Mouse (Mus musculus) intestine, embryonic 15.5 days (tissue): ENCODE results near the gene Trem3. TPM values are rescaled to one million over a fixed set of nuclear protein-coding genes. Genes with fewer than 3 reads are reported as not detected.

ENCODE experiments used
- ATAC-seq: fragments of 200-750 bp; cut with Nextera tagmentation; 2 replicates; pipeline ENCODE4 v1.8.0; 2017; ENCODE audit warnings: moderate TSS enrichment, moderate library complexity
- H3K27ac ChIP-seq: fragments of 300-500 bp; sonication (generic); 2 replicates; pipeline ENCODE4 v1.5.1; 2015; ENCODE audit warnings: mild to moderate bottlenecking, inconsistent platforms
- H3K27me3 ChIP-seq: fragments of 300-500 bp; sonication (generic); replicated peaks from 2 replicates; pipeline ENCODE4 v1.6.1; 2015; ENCODE audit warnings: inconsistent platforms
- H3K36me3 ChIP-seq: fragments of 300-500 bp; sonication (generic); 2 replicates; pipeline ENCODE4 v1.6.1; 2015; ENCODE audit warnings: inconsistent platforms
- H3K4me1 ChIP-seq: fragments of 300-500 bp; sonication (generic); replicated peaks from 2 replicates; pipeline ENCODE4 v1.6.1; 2015; ENCODE audit warnings: inconsistent platforms
- H3K4me2 ChIP-seq: fragments of 300-500 bp; sonication (generic); replicated peaks from 2 replicates; pipeline ENCODE4 v1.6.1; 2015; ENCODE audit warnings: mild to moderate bottlenecking, inconsistent platforms
- H3K4me3 ChIP-seq: fragments of 300-500 bp; sonication (generic); replicated peaks from 2 replicates; pipeline ENCODE4 v1.5.1; 2015; ENCODE audit warnings: inconsistent platforms
- H3K9ac ChIP-seq: fragments of 300-500 bp; sonication (generic); 2 replicates; pipeline ENCODE4 v1.6.1; 2015; ENCODE audit warnings: inconsistent platforms
- H3K9me3 ChIP-seq: fragments of 300-500 bp; sonication (generic); 2 replicates; pipeline ENCODE4 v1.6.1; 2016; ENCODE audit warnings: inconsistent platforms
- WGBS: fragments of 180-500 bp; shearing (Covaris S2); methylation state at CpG from one replicate; pipeline ENCODE4 v1.1.7; 2015; 5-methylcytosine and 5-hydroxymethylcytosine counted together
- polyA plus RNA-seq: library from polyadenylated mRNA; unstranded; fragments of >200 nt; fragmentation: Nextera tagmentation; extraction: Ambion mirVana; gene quantifications from 2 replicates; pipeline ENCODE4 v1.2.1, GENCODE M21; 2015

Gene Trem3
- polyA plus RNA-seq = 0.19 and 0.23 TPM in 2 replicates

- no peak for ATAC-seq
- H3K4me3 ChIP-seq = no peak within 1 kb of the TSS
- H3K9me3 ChIP-seq = no peaks in the 10 kb centered on the region
- H3K4me2 ChIP-seq = no peak within 1 kb of the TSS
- H3K4me1 ChIP-seq = no peaks in the 10 kb centered on the region
- H3K36me3 ChIP-seq = no peaks in the 10 kb centered on the region
- 82% methylated on average over 11 of the region's 11 CpGs for WGBS
- no peak within 1 kb of the TSS for H3K27ac ChIP-seq
- no peak within 1 kb of the TSS for H3K9ac ChIP-seq
- H3K27me3 ChIP-seq = no peaks in the 10 kb centered on the region
Observed at GRCm38 (mm10) chr17:48247221-48247928, at the start of gene Trem3. TSS of gene Trem3 (plus strand) at chr17:48247777.

GRCm38 (mm10) chr17:48203086-48203485, 44.5 kb upstream of the Trem3 start:
- Histone ChIP-seq H3K27ac (no peak overlapping the region), H3K4me2 (no peak overlapping the region), H3K4me3 (no peak overlapping the region), H3K4me1 (no peaks in the 10 kb centered on the region), H3K27me3 (no peaks in the 10 kb centered on the region), H3K36me3 (no peaks in the 10 kb centered on the region), H3K9me3 (peaks cover 8% of the 10 kb centered on the region; the same call in 1 of the 2 replicates), H3K9ac (no peak overlapping the region)
- no peak for ATAC-seq
- 95% methylated on average over 12 of the region's 12 CpGs for WGBS

GRCm38 (mm10) chr17:48212596-48212995, 35.0 kb upstream of the Trem3 start:
- Histone ChIP-seq H3K4me1 (no peaks in the 10 kb centered on the region), H3K27me3 (no peaks in the 10 kb centered on the region), H3K27ac (no peak overlapping the region), H3K4me2 (no peak overlapping the region), H3K9me3 (no peaks in the 10 kb centered on the region), H3K9ac (no peak overlapping the region), H3K36me3 (no peaks in the 10 kb centered on the region), H3K4me3 (no peak overlapping the region)
- no peak for ATAC-seq
- 97% methylated on average over 12 of the region's 12 CpGs for WGBS

- no peak overlapping the region for H3K27ac ChIP-seq
- H3K4me1 ChIP-seq = no peaks in the 10 kb centered on the region
- no peaks in the 10 kb centered on the region for H3K27me3 ChIP-seq
- WGBS = 73% methylated on average over 5 of the region's 5 CpGs
- no peak overlapping the region for H3K4me3 ChIP-seq
- no peaks in the 10 kb centered on the region for H3K9me3 ChIP-seq
- H3K36me3 ChIP-seq = no peaks in the 10 kb centered on the region
- no peak overlapping the region for H3K9ac ChIP-seq
- no peak overlapping the region for H3K4me2 ChIP-seq
- ATAC-seq = no peak
Observed at GRCm38 (mm10) chr17:48213511-48213910, 34.1 kb upstream of the Trem3 start.

- H3K4me3 ChIP-seq = no peak overlapping the region
- no peak overlapping the region for H3K27ac ChIP-seq
- H3K9me3 ChIP-seq = no peaks in the 10 kb centered on the region
- no peaks in the 10 kb centered on the region for H3K27me3 ChIP-seq
- H3K9ac ChIP-seq = no peak overlapping the region
- ATAC-seq = no peak
- 84% methylated on average over 1 of the region's 1 CpGs for WGBS
- H3K4me2 ChIP-seq = no peak overlapping the region
- H3K4me1 ChIP-seq = no peaks in the 10 kb centered on the region
- no peaks in the 10 kb centered on the region for H3K36me3 ChIP-seq
Observed at GRCm38 (mm10) chr17:48215429-48215828, 32.1 kb upstream of the Trem3 start.

- Histone ChIP-seq H3K9me3 (no peaks in the 10 kb centered on the region), H3K4me2 (no peak overlapping the region), H3K36me3 (no peaks in the 10 kb centered on the region), H3K4me1 (no peaks in the 10 kb centered on the region), H3K27me3 (no peaks in the 10 kb centered on the region), H3K27ac (no peak overlapping the region), H3K9ac (no peak overlapping the region), H3K4me3 (no peak overlapping the region)
- ATAC-seq = no peak
- 83% methylated on average over 7 of the region's 7 CpGs for WGBS
Observed at GRCm38 (mm10) chr17:48230680-48231079, 16.9 kb upstream of the Trem3 start.

GRCm38 (mm10) chr17:48232518-48232917, 15.1 kb upstream of the Trem3 start, which contains the start of gene Trem1:
TSS of gene Trem1 (plus strand) at chr17:48232768.
- no peak within 1 kb of the TSS for H3K4me3 ChIP-seq
- no peaks in the 10 kb centered on the region for H3K27me3 ChIP-seq
- H3K36me3 ChIP-seq = no peaks in the 10 kb centered on the region
- H3K27ac ChIP-seq = no peak within 1 kb of the TSS
- no peak within 1 kb of the TSS for H3K9ac ChIP-seq
- 75% methylated on average over 6 of the region's 6 CpGs for WGBS
- H3K4me2 ChIP-seq = no peak within 1 kb of the TSS
- ATAC-seq = no peak
- H3K4me1 ChIP-seq = no peaks in the 10 kb centered on the region
- H3K9me3 ChIP-seq = no peaks in the 10 kb centered on the region

GRCm38 (mm10) chr17:48233789-48234188, 13.8 kb upstream of the Trem3 start:
- no peak for ATAC-seq
- H3K4me2 ChIP-seq = no peak overlapping the region
- no peak overlapping the region for H3K27ac ChIP-seq

GRCm38 (mm10) chr17:48234550-48234949, 13.0 kb upstream of the Trem3 start:
- no peak overlapping the region for H3K4me2 ChIP-seq
- H3K27ac ChIP-seq = no peak overlapping the region
- ATAC-seq = no peak
- no peaks in the 10 kb centered on the region for H3K4me1 ChIP-seq
- H3K36me3 ChIP-seq = no peaks in the 10 kb centered on the region
- no peaks in the 10 kb centered on the region for H3K27me3 ChIP-seq
- 71% methylated on average over 5 of the region's 5 CpGs for WGBS
- H3K4me3 ChIP-seq = no peak overlapping the region
- no peaks in the 10 kb centered on the region for H3K9me3 ChIP-seq
- no peak overlapping the region for H3K9ac ChIP-seq

More at GRCm38 (mm10) chr17:48233789-48234188, 13.8 kb upstream of the Trem3 start:
- Histone ChIP-seq H3K36me3 (no peaks in the 10 kb centered on the region), H3K4me1 (no peaks in the 10 kb centered on the region), H3K27me3 (no peaks in the 10 kb centered on the region), H3K9ac (no peak overlapping the region), H3K4me3 (no peak overlapping the region), H3K9me3 (no peaks in the 10 kb centered on the region)
- 94% methylated on average over 4 of the region's 4 CpGs for WGBS

- no peak for ATAC-seq
- no peaks in the 10 kb centered on the region for H3K9me3 ChIP-seq
Observed at GRCm38 (mm10) chr17:48235773-48236370, 11.7 kb upstream of the Trem3 start.

GRCm38 (mm10) chr17:48237621-48238020, 10.0 kb upstream of the Trem3 start:
- H3K4me2 ChIP-seq = no peak overlapping the region
- no peak overlapping the region for H3K9ac ChIP-seq
- no peak overlapping the region for H3K4me3 ChIP-seq
- 92% methylated on average over 8 of the region's 8 CpGs for whole genome bisulfite sequencing
- no peaks in the 10 kb centered on the region for H3K27me3 ChIP-seq
- no peaks in the 10 kb centered on the region for H3K9me3 ChIP-seq
- no peaks in the 10 kb centered on the region for H3K4me1 ChIP-seq
- no peaks in the 10 kb centered on the region for H3K36me3 ChIP-seq
- ATAC-seq = no peak
- H3K27ac ChIP-seq = no peak overlapping the region

More at GRCm38 (mm10) chr17:48235773-48236370, 11.7 kb upstream of the Trem3 start:
- no peak overlapping the region for H3K4me2 ChIP-seq
- H3K27ac ChIP-seq = no peak overlapping the region
- 40% methylated on average over 4 of the region's 4 CpGs for WGBS
- no peak overlapping the region for H3K4me3 ChIP-seq
- H3K4me1 ChIP-seq = no peaks in the 10 kb centered on the region
- no peaks in the 10 kb centered on the region for H3K36me3 ChIP-seq
- H3K27me3 ChIP-seq = no peaks in the 10 kb centered on the region
- H3K9ac ChIP-seq = no peak overlapping the region

GRCm38 (mm10) chr17:48249039-48249438, 1.5 kb downstream of the Trem3 start:
- H3K4me1 ChIP-seq = no peaks in the 10 kb centered on the region
- H3K4me3 ChIP-seq = no peak overlapping the region
- no peak overlapping the region for H3K9ac ChIP-seq
- H3K27ac ChIP-seq = no peak overlapping the region
- no peaks in the 10 kb centered on the region for H3K9me3 ChIP-seq
- no peak for ATAC-seq
- H3K4me2 ChIP-seq = no peak overlapping the region
- no peaks in the 10 kb centered on the region for H3K36me3 ChIP-seq
- H3K27me3 ChIP-seq = no peaks in the 10 kb centered on the region

GRCm38 (mm10) chr17:48249501-48249900, 1.9 kb downstream of the Trem3 start:
- Histone ChIP-seq H3K4me1 (no peaks in the 10 kb centered on the region), H3K9ac (no peak overlapping the region), H3K4me2 (no peak overlapping the region), H3K36me3 (no peaks in the 10 kb centered on the region), H3K9me3 (no peaks in the 10 kb centered on the region), H3K4me3 (no peak overlapping the region), H3K27me3 (no peaks in the 10 kb centered on the region), H3K27ac (no peak overlapping the region)
- 78% methylated on average over 11 of the region's 11 CpGs for WGBS
- ATAC-seq = no peak
